Mouse (Mus musculus) heart, adult 2 months (tissue): ENCODE measurements around the gene Apod.

ENCODE experiments used
- CTCF ChIP-seq: fragments of 200-600 bp; IDR thresholded peaks from 2 replicates; pipeline ENCODE4 v1.8.1; 2022; ENCODE audit warnings: antibody characterized with exemption, mild to moderate bottlenecking, moderate library complexity
- POLR2A ChIP-seq: fragments of 200-500 bp; IDR thresholded peaks from 2 replicates; pipeline ENCODE4 v1.6.1; 2011; ENCODE audit warnings: mild to moderate bottlenecking, low read depth, low read length, control low read depth; ENCODE audit not compliant: insufficient read depth

- no peak for TF ChIP-seq CTCF
- TF ChIP-seq POLR2A = no peak
Measured at GRCm38 (mm10) chr16:31334796-31335195, 20.2 kb upstream of the Apod start.
